In the genomic region with DNA sequence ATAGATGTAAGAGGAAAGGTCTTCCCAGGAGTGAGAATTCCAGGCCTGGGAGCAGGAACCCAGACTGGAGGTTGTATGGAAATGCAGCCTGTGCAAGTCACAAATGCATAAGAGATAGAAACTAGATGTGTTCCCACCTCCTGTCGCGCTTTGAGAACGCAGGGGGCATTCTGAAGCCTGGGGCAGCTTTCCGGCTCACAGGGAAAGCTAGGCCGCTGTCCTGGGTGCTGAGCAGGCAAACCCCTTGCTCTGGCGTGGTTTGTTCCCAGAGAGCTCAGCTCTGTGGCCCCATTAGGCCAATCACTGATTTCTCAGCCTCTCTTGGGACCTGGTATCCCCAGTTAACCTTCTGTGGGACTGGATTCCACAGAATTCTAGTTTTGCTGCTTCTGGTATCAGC, we compare ENCODE assay signal across 1 mouse cellular context.
TF ChIP-seq lines count a peak whose summit lies in the region.

No protein-coding gene starts in this region.

TF ChIP-seq in MEL, 35 proteins besides CTCF, POLR2A, EP300 and RAD21 (continued from another document):
- TF ChIP-seq E2F4 (IDR thresholded peaks at IDR 0.05; ENCODE audit: borderline replicate concordance, low read depth, low read length) = no peak
- peak; percentile 13; the same call in 1 of the 2 replicates for TF ChIP-seq ZMIZ1 (IDR thresholded peaks at IDR 0.05; ENCODE audit: low read depth, low read length)
- peak; percentile 33 for TF ChIP-seq NELFE (IDR thresholded peaks at IDR 0.05; ENCODE audit: low read depth, low read length)
